Mouse (Mus musculus): ENCODE measurements around the gene Tctn1.

DNA sequence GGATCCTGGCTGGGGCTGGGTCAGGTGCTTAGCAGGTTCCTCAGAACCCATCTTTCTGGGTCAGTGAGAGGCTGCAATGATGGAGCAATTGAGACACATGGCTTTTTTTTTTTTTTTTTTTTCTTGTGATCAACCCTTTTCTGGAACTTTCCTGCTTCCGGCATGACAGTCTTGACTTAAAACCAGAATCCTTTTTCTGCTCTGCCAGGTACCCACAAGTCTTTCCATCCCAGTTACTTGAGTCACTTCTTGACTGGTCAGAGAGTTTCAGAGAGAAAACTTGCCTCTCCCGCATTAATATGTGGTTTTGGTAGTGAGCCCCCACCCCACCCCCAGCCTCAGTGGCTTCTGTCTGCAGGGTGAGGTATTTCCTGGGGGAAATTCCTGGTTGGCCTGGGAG, 40.0 kb downstream of the Tctn1 start:
- TF ChIP-seq POLR2A (IDR thresholded peaks at IDR 0.05; ENCODE audit: borderline replicate concordance, extremely low read depth, insufficient read depth, insufficient read length, poor library complexity, severe bottlenecking) (no peak), CTCF (IDR thresholded peaks at IDR 0.05; ENCODE audit: borderline replicate concordance, extremely low read depth, insufficient read depth, insufficient read length) (no peak)
